Mouse (Mus musculus): ENCODE measurements around the gene Aldh1l2. TPM values are rescaled to one million over a fixed set of nuclear protein-coding genes. Genes with fewer than 3 reads are reported as not detected.

The Aldh1l2 gene
- polyA plus RNA-seq (2017; shearing (Covaris generic)), result not detected

DNA sequence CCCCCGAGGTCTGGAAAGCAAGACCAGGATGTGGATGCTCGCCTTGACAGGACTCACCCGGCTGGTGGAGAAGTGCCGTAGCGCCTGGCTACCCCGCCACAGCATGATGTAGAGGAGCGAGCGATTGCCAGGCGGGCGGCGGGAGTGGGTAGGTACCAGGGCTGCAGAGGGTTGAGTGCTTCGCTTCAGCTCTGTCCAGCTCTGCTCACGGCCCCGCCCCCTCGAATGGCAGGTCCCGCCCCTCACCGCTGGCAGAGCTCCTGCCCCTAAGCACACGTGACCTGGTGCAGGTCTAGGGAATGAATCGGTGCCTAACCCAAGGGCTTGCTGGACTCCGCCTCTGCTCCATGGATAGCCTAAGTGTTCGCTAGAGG is at the start of gene Aldh1l2:
TSS of gene Aldh1l2 (minus strand) at position 231 of the 374 bp plus-strand sequence.

DNA sequence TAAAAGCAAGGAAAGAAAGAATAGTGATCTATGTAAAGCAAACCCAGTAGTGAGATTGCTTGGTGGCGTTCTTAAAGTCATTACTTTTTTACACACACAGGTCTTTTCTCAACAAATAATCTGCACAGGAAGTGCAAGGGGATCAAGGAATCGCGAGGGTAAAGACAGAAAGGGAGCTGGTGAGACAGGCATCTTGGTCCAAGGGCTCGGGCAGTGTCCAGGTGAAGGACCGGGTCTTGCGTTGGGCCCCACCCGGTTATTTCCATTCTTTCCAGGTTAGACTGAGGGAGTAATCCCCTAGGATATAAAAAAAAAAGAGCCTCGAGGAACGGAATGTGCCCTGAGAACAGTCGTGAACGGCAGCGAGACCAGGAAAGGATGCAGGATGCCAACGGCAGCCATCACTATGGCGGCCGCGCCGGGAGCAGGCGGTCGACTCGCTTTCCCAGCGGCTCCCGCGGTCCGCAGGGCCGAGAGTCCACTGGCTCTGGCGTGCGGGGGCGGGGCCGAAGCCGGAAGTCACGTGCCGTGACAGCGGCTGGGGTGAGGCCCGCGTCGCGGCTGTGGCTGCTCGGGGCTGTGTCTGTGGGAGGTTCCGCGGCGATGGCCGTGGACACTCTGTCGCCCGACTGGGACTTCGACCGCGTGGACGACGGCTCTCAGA is 9.6 kb upstream of the Aldh1l2 start, which contains the start of gene Washc4:
TSS of gene Washc4 (plus strand) at position 314 of the 664 bp plus-strand sequence.

Other genes with a start within 250 kb of the Aldh1l2 start
- gene Slc41a2, start 196.3 kb downstream of the Aldh1l2 start, polyA plus RNA-seq (2017; shearing (Covaris generic)), result 0.16 TPM
- gene D10Wsu102e, start 173.9 kb downstream of the Aldh1l2 start, polyA plus RNA-seq (2017; shearing (Covaris generic)), result 1.0 TPM
- 52.1 TPM for gene Washc4, start 9.6 kb upstream of the Aldh1l2 start, polyA plus RNA-seq (2017; shearing (Covaris generic))
- gene Appl2, start 114.6 kb upstream of the Aldh1l2 start, polyA plus RNA-seq (2017; shearing (Covaris generic)), result 15.1 TPM
- 3.2 TPM for gene 1500009L16Rik, start 188.7 kb upstream of the Aldh1l2 start, polyA plus RNA-seq (2017; shearing (Covaris generic))

Measured in inflammation-experienced regulatory T-cells, adult 16 weeks (primary cell).